Mouse (Mus musculus) hindbrain, embryonic 16.5 days (tissue): ENCODE measurements at regions not wholly inside any gene's neighbourhood (a gene's known extent, or its start where the extent isn't known, plus 50 kb on each side); places are given as distances from the start of the nearest gene placed in this dataset.
"Not testable (repeated sequence)": the region's sequence is repeated elsewhere in the genome, so short reads cannot be mapped to it uniquely, and the experiment has no call there.

ENCODE experiments used
- ATAC-seq: fragments of 200-750 bp; cut with Nextera tagmentation; 2 replicates; pipeline ENCODE4 v1.8.0; 2017; ENCODE audit warnings: moderate TSS enrichment, moderate library complexity
- H3K27ac ChIP-seq: fragments of 300-500 bp; sonication (generic); 2 replicates; pipeline ENCODE4 v1.5.1; 2014; ENCODE audit warnings: low read depth, mild to moderate bottlenecking, control low read depth, low read length, moderate library complexity
- H3K27me3 ChIP-seq: fragments of 300-500 bp; sonication (generic); replicated peaks from 2 replicates; pipeline ENCODE4 v1.6.1; 2014; ENCODE audit warnings: low read length; ENCODE audit not compliant: control insufficient read depth, insufficient read depth
- H3K36me3 ChIP-seq: fragments of 300-500 bp; sonication (generic); 2 replicates; pipeline ENCODE4 v1.6.1; 2014; ENCODE audit warnings: mild to moderate bottlenecking, low read length, moderate library complexity, mixed read lengths; ENCODE audit not compliant: control insufficient read depth, insufficient read depth
- H3K4me1 ChIP-seq: fragments of 300-500 bp; sonication (generic); 2 replicates; pipeline ENCODE4 v1.6.1; 2014; ENCODE audit warnings: low read depth, low read length; ENCODE audit not compliant: control insufficient read depth, insufficient read depth
- H3K4me2 ChIP-seq: fragments of 300-500 bp; sonication (generic); 2 replicates; pipeline ENCODE4 v1.6.1; 2014; ENCODE audit warnings: mild to moderate bottlenecking, low read length, control low read depth, moderate library complexity
- H3K4me3 ChIP-seq: fragments of 300-500 bp; sonication (generic); 2 replicates; pipeline ENCODE4 v1.5.1; 2014; ENCODE audit warnings: mild to moderate bottlenecking, low read length, control low read depth, moderate library complexity
- H3K9ac ChIP-seq: fragments of 300-500 bp; sonication (generic); 2 replicates; pipeline ENCODE4 v1.6.1; 2014; ENCODE audit warnings: low read depth, mild to moderate bottlenecking, control low read depth, low read length, moderate library complexity
- H3K9me3 ChIP-seq: fragments of 300-500 bp; sonication (generic); 2 replicates; pipeline ENCODE4 v1.6.1; 2014; ENCODE audit warnings: mild to moderate bottlenecking, low read length, moderate library complexity; ENCODE audit not compliant: control insufficient read depth
- WGBS: fragments of 180-500 bp; shearing (Covaris S2); extraction: QIAGEN DNeasy Blood & Tissue Kit; methylation state at CpG from one replicate; pipeline ENCODE4 v1.1.7; 2014; 5-methylcytosine and 5-hydroxymethylcytosine counted together

- Histone ChIP-seq H3K9me3 (no peaks in the 10 kb centered on the region), H3K4me2 (no peak overlapping the region), H3K27ac (no peak overlapping the region), H3K36me3 (no peaks in the 10 kb centered on the region), H3K9ac (no peak overlapping the region), H3K27me3 (no peaks in the 10 kb centered on the region), H3K4me1 (no peaks in the 10 kb centered on the region), H3K4me3 (no peak overlapping the region)
- 41% methylated on average over 1 of the region's 1 CpGs for WGBS
- ATAC-seq = no peak
These were observed 98.9 kb upstream of the Zfp746 start for GRCm38 (mm10) chr6:48185311-48185710.

- H3K4me3 ChIP-seq = no peak overlapping the region
- H3K27me3 ChIP-seq = no peaks in the 10 kb centered on the region
- H3K27ac ChIP-seq = no peak overlapping the region
- WGBS = 66% methylated on average over 3 of the region's 3 CpGs
- peak; percentile 77 for ATAC-seq
- no peak overlapping the region for H3K4me2 ChIP-seq
- no peaks in the 10 kb centered on the region for H3K9me3 ChIP-seq
- H3K9ac ChIP-seq = peak overlapping the region; percentile 17
- no peaks in the 10 kb centered on the region for H3K4me1 ChIP-seq
- no peaks in the 10 kb centered on the region for H3K36me3 ChIP-seq
These were observed 92.1 kb upstream of the Zfp746 start for GRCm38 (mm10) chr6:48178360-48179120.

GRCm38 (mm10) chr6:48177936-48178335 lies 91.5 kb upstream of the Zfp746 start:
- Histone ChIP-seq H3K36me3 (no peaks in the 10 kb centered on the region), H3K27me3 (no peaks in the 10 kb centered on the region), H3K4me2 (no peak overlapping the region), H3K4me3 (no peak overlapping the region), H3K9me3 (no peaks in the 10 kb centered on the region), H3K4me1 (no peaks in the 10 kb centered on the region), H3K27ac (no peak overlapping the region), H3K9ac (no peak overlapping the region)
- 1% methylated on average over 2 of the region's 2 CpGs for WGBS
- no peak for ATAC-seq

DNA sequence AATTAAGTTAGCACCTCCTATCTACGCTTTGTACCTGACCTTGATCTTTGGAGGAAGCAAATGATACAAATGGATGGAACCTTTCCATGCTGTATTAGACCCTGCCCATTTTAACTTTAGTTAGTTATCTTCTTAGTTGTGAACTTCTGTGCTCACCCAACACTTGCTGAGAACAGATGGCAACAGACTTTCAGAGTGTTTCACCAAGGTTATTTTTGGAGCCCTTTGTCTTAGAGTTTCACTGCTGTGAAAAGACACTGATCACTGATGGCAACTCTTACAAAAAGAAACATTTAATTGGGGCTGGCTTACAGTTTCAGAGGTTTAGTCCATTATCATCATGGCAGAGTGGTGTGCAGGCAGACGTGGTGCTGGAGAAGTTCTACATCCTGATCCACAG lies 88.8 kb upstream of the Zfp746 start:
- no peak overlapping the region for H3K4me3 ChIP-seq
- no peaks in the 10 kb centered on the region for H3K27me3 ChIP-seq
- WGBS = 91% methylated on average over 2 of the region's 2 CpGs
- no peak for ATAC-seq
- H3K9ac ChIP-seq = no peak overlapping the region
- H3K27ac ChIP-seq = no peak overlapping the region
- no peaks in the 10 kb centered on the region for H3K4me1 ChIP-seq
- H3K4me2 ChIP-seq = no peak overlapping the region
- no peaks in the 10 kb centered on the region for H3K36me3 ChIP-seq
- no peaks in the 10 kb centered on the region for H3K9me3 ChIP-seq

GRCm38 (mm10) chr6:48172769-48173168 lies 86.4 kb upstream of the Zfp746 start:
- 94% methylated on average over 9 of the region's 13 CpGs for WGBS
- not testable (repeated sequence) for H3K9me3 ChIP-seq, H3K27ac ChIP-seq, H3K4me1 ChIP-seq, H3K4me3 ChIP-seq, H3K36me3 ChIP-seq, H3K4me2 ChIP-seq, H3K27me3 ChIP-seq, H3K9ac ChIP-seq, ATAC-seq

- Histone ChIP-seq H3K4me2 (no peak overlapping the region), H3K27ac (no peak overlapping the region), H3K27me3 (no peaks in the 10 kb centered on the region), H3K9me3 (no peaks in the 10 kb centered on the region), H3K4me1 (no peaks in the 10 kb centered on the region), H3K9ac (no peak overlapping the region), H3K4me3 (no peak overlapping the region), H3K36me3 (no peaks in the 10 kb centered on the region)
- WGBS = 82% methylated on average over 2 of the region's 2 CpGs
- no peak for ATAC-seq
These were observed 50.5 kb upstream of the Zfp746 start for GRCm38 (mm10) chr6:48136851-48137250.
